Mouse (Mus musculus) ES-E14 (cell line): ENCODE measurements around the gene Ptpn1.

ENCODE experiments used
- CHD2 ChIP-seq: IDR thresholded peaks from 2 replicates; pipeline ENCODE4 v1.6.1; 2014; ENCODE audit warnings: mild to moderate bottlenecking, low read depth, low read length, inconsistent platforms
- HCFC1 ChIP-seq: IDR thresholded peaks from 2 replicates; pipeline ENCODE4 v1.6.1; 2012; ENCODE audit warnings: low read length, inconsistent platforms, borderline replicate concordance; ENCODE audit not compliant: insufficient read depth
- MAFK ChIP-seq: IDR thresholded peaks from 2 replicates; pipeline ENCODE4 v1.6.1; 2014; ENCODE audit warnings: mild to moderate bottlenecking, low read depth, low read length, inconsistent platforms; ENCODE audit not compliant: insufficient read depth
- ZNF384 ChIP-seq: IDR thresholded peaks from 2 replicates; pipeline ENCODE4 v1.6.1; 2012; ENCODE audit warnings: low read depth, low read length, inconsistent platforms

GRCm38 (mm10) chr2:167891908-167892307 is 39.9 kb upstream of the Ptpn1 start:
- no peak for TF ChIP-seq MAFK
- TF ChIP-seq ZNF384, result no peak
- TF ChIP-seq HCFC1, result no peak
- no peak for TF ChIP-seq CHD2
